Mouse (Mus musculus) cerebellum, adult 2 months (tissue): Measurements from ENCODE around the gene Fgfr2. TPM values are rescaled to one million over a fixed set of nuclear protein-coding genes. Genes with fewer than 3 reads are reported as not detected.

Experiments used
- DNase-seq, 2 experiments: peaks; one replicate each; pipeline ENCODE4 v3.0.0; 2021
- H3K27ac ChIP-seq: fragments of 200-500 bp; 2 replicates; pipeline ENCODE4 v1.5.1; 2012; ENCODE audit warnings: low read length, control low read depth, inconsistent platforms; ENCODE audit not compliant: insufficient read depth
- H3K27me3 ChIP-seq: fragments of 200-500 bp; 2 replicates; pipeline ENCODE4 v1.6.1; 2012; ENCODE audit warnings: inconsistent platforms, mild to moderate bottlenecking, low read length, moderate library complexity; ENCODE audit not compliant: control insufficient read depth, insufficient read depth
- H3K4me1 ChIP-seq: fragments of 200-500 bp; 2 replicates; pipeline ENCODE4 v1.6.1; 2011; ENCODE audit warnings: low read length; ENCODE audit not compliant: control insufficient read depth, insufficient read depth
- H3K4me3 ChIP-seq: fragments of 200-500 bp; replicated peaks from 2 replicates; pipeline ENCODE3; 2011; ENCODE audit warnings: mild to moderate bottlenecking, low read depth, low read length, control low read depth; ENCODE audit not compliant: insufficient read depth
- CTCF ChIP-seq: fragments of 200-500 bp; IDR thresholded peaks from 2 replicates; pipeline ENCODE4 v1.5.1; 2011; ENCODE audit warnings: low read depth, mild to moderate bottlenecking, control low read depth, low read length, moderate library complexity, borderline replicate concordance; ENCODE audit not compliant: insufficient read depth
- POLR2A ChIP-seq: fragments of 200-500 bp; IDR thresholded peaks from 2 replicates; pipeline ENCODE4 v1.6.1; 2011; ENCODE audit warnings: low read length, control low read depth, borderline replicate concordance; ENCODE audit not compliant: insufficient read depth
- WGBS: fragments of 180-500 bp; shearing (Covaris S2); methylation state at CpG from one replicate; pipeline ENCODE4 v1.1.7; 2018; 5-methylcytosine and 5-hydroxymethylcytosine counted together
- polyA plus RNA-seq: library from polyadenylated mRNA; depleted of rRNA; stranded (reverse); fragments of >200 nt; gene quantifications from 2 replicates; pipeline ENCODE4 v1.2.3, GENCODE M21; 2012

Gene Fgfr2
- polyA plus RNA-seq, 1 experiment: 95.3 TPM

GRCm38 (mm10) chr7:132369784-132370183 lies 753.4 kb downstream of the Fgfr2 start:
- no peak overlapping the region for H3K27ac ChIP-seq
- DNase-seq: no peak
- TF ChIP-seq POLR2A (no peak), CTCF (no peak)
- WGBS: 91% methylated on average over 2 of the region's 2 CpGs
- no peaks in the 10 kb centered on the region for H3K27me3 ChIP-seq
- peaks cover 12% of the 10 kb centered on the region for H3K4me1 ChIP-seq
- H3K4me3 ChIP-seq: no peak overlapping the region

- H3K27ac ChIP-seq: no peak overlapping the region
- H3K4me1 ChIP-seq: peaks cover 12% of the 10 kb centered on the region
- no peaks in the 10 kb centered on the region for H3K27me3 ChIP-seq
- WGBS: 81% methylated on average over 6 of the region's 6 CpGs
- DNase-seq: no peak
- TF ChIP-seq POLR2A: no peak
- no peak for TF ChIP-seq CTCF
- no peak overlapping the region for H3K4me3 ChIP-seq
These were observed 754.3 kb downstream of the Fgfr2 start for GRCm38 (mm10) chr7:132368859-132369258.

- no peak for DNase-seq
- Histone ChIP-seq H3K4me1 (peaks cover 4% of the 10 kb centered on the region; the same call in 1 of the 2 replicates), H3K27ac (no peak overlapping the region), H3K27me3 (no peaks in the 10 kb centered on the region), H3K4me3 (no peak overlapping the region)
- WGBS: 90% methylated on average over 3 of the region's 3 CpGs
- TF ChIP-seq CTCF (no peak), POLR2A (no peak)
These were observed 755.8 kb downstream of the Fgfr2 start for GRCm38 (mm10) chr7:132367344-132367743.

GRCm38 (mm10) chr7:132365703-132366384 lies 757.3 kb downstream of the Fgfr2 start:
- Histone ChIP-seq H3K4me1 (no peaks in the 10 kb centered on the region), H3K27ac (no peak overlapping the region), H3K27me3 (no peaks in the 10 kb centered on the region), H3K4me3 (no peak overlapping the region)
- 77% methylated on average over 5 of the region's 5 CpGs for WGBS
- DNase-seq: no peak
- TF ChIP-seq POLR2A (no peak), CTCF (no peak)

- 58% methylated on average over 5 of the region's 5 CpGs for WGBS
- DNase-seq: no peak
- Histone ChIP-seq H3K27ac (no peak overlapping the region), H3K4me1 (no peaks in the 10 kb centered on the region), H3K4me3 (no peak overlapping the region), H3K27me3 (no peaks in the 10 kb centered on the region)
- TF ChIP-seq POLR2A: no peak
- no peak for TF ChIP-seq CTCF
These were observed 758.0 kb downstream of the Fgfr2 start for GRCm38 (mm10) chr7:132365111-132365510.

- Histone ChIP-seq H3K4me1 (no peaks in the 10 kb centered on the region), H3K4me3 (no peak overlapping the region), H3K27me3 (no peaks in the 10 kb centered on the region), H3K27ac (no peak overlapping the region)
- TF ChIP-seq CTCF: no peak
- WGBS: 92% methylated on average over 5 of the region's 5 CpGs
- no peak for DNase-seq
These were observed 758.6 kb downstream of the Fgfr2 start for GRCm38 (mm10) chr7:132364506-132364905.

- Histone ChIP-seq H3K27me3 (no peaks in the 10 kb centered on the region), H3K4me1 (no peaks in the 10 kb centered on the region), H3K27ac (no peak overlapping the region), H3K4me3 (no peak overlapping the region)
- TF ChIP-seq CTCF (no peak), POLR2A (no peak)
- 80% methylated on average over 4 of the region's 4 CpGs for WGBS
- DNase-seq: no peak
These were observed 762.8 kb downstream of the Fgfr2 start for GRCm38 (mm10) chr7:132360336-132360735.

- H3K4me1 ChIP-seq: no peaks in the 10 kb centered on the region
- no peak overlapping the region for H3K27ac ChIP-seq
- TF ChIP-seq CTCF (no peak), POLR2A (no peak)
- WGBS: 71% methylated on average over 4 of the region's 4 CpGs
- no peak overlapping the region for H3K4me3 ChIP-seq
- H3K27me3 ChIP-seq: no peaks in the 10 kb centered on the region
- DNase-seq: no peak
These were observed 764.4 kb downstream of the Fgfr2 start for GRCm38 (mm10) chr7:132358709-132359108.

- no peak for TF ChIP-seq POLR2A
- TF ChIP-seq CTCF: no peak
- H3K27me3 ChIP-seq: no peaks in the 10 kb centered on the region
- no peak overlapping the region for H3K4me3 ChIP-seq
- H3K27ac ChIP-seq: no peak overlapping the region
- no peaks in the 10 kb centered on the region for H3K4me1 ChIP-seq
- DNase-seq: no peak
- 79% methylated on average over 3 of the region's 3 CpGs for WGBS
These were observed 764.9 kb downstream of the Fgfr2 start for GRCm38 (mm10) chr7:132358250-132358649.
